Mouse (Mus musculus) hindbrain, embryonic 12.5 days (tissue): ENCODE data around the gene Nav1. TPM values are rescaled to one million over a fixed set of nuclear protein-coding genes. Genes with fewer than 3 reads are reported as not detected.

Source experiments
- ATAC-seq: fragments of 200-750 bp; cut with Nextera tagmentation; 2 replicates; pipeline ENCODE4 v1.8.0; 2017; ENCODE audit warnings: moderate TSS enrichment; ENCODE audit not compliant: low FRiP score
- H3K27ac ChIP-seq: fragments of 300-500 bp; sonication (generic); 2 replicates; pipeline ENCODE4 v1.5.1; 2016; ENCODE audit warnings: mild to moderate bottlenecking
- H3K27me3 ChIP-seq: fragments of 300-500 bp; sonication (generic); 2 replicates; pipeline ENCODE4 v1.6.1; 2016; ENCODE audit warnings: mild to moderate bottlenecking
- H3K36me3 ChIP-seq: fragments of 300-500 bp; sonication (generic); 2 replicates; pipeline ENCODE4 v1.6.1; 2016; ENCODE audit warnings: mild to moderate bottlenecking
- H3K4me1 ChIP-seq: fragments of 300-500 bp; sonication (generic); 2 replicates; pipeline ENCODE4 v1.6.1; 2016
- H3K4me2 ChIP-seq: fragments of 300-500 bp; sonication (generic); replicated peaks from 2 replicates; pipeline ENCODE4 v1.6.1; 2016; ENCODE audit warnings: mild to moderate bottlenecking
- H3K4me3 ChIP-seq: fragments of 300-500 bp; sonication (generic); 2 replicates; pipeline ENCODE4 v1.5.1; 2016; ENCODE audit warnings: mild to moderate bottlenecking
- H3K9ac ChIP-seq: fragments of 300-500 bp; sonication (generic); 2 replicates; pipeline ENCODE4 v1.6.1; 2016; ENCODE audit warnings: mild to moderate bottlenecking, moderate library complexity
- H3K9me3 ChIP-seq: fragments of 300-500 bp; sonication (generic); replicated peaks from 2 replicates; pipeline ENCODE4 v1.6.1; 2016; ENCODE audit warnings: mild to moderate bottlenecking
- WGBS: fragments of 180-500 bp; shearing (Covaris S2); methylation state at CpG from one replicate; pipeline ENCODE4 v1.1.7; 2016; 5-methylcytosine and 5-hydroxymethylcytosine counted together
- polyA plus RNA-seq: library from polyadenylated mRNA; unstranded; fragments of >200 nt; fragmentation: Nextera tagmentation; extraction: Ambion mirVana; gene quantifications from 2 replicates; pipeline ENCODE4 v1.2.1, GENCODE M21; 2016

Gene Nav1
- polyA plus RNA-seq, 1 experiment from 2014 or later = 35.9 TPM

- H3K27ac ChIP-seq = no peak overlapping the region
- H3K4me3 ChIP-seq = no peak overlapping the region
- H3K4me1 ChIP-seq = no peaks in the 10 kb centered on the region
- no peak overlapping the region for H3K4me2 ChIP-seq
- no peak for ATAC-seq
- H3K9ac ChIP-seq = no peak overlapping the region
- 0 out of 2 replicates have a peak, but pooled peaks cover 5% of the 10 kb centered on the region for H3K9me3 ChIP-seq
- peaks cover 8% of the 10 kb centered on the region; the same call in 1 of the 2 replicates for H3K36me3 ChIP-seq
- WGBS = 87% methylated on average over 9 of the region's 9 CpGs
- H3K27me3 ChIP-seq = no peaks in the 10 kb centered on the region
Observed at GRCm38 (mm10) chr1:135481656-135482055, 125.4 kb downstream of the Nav1 start.

DNA sequence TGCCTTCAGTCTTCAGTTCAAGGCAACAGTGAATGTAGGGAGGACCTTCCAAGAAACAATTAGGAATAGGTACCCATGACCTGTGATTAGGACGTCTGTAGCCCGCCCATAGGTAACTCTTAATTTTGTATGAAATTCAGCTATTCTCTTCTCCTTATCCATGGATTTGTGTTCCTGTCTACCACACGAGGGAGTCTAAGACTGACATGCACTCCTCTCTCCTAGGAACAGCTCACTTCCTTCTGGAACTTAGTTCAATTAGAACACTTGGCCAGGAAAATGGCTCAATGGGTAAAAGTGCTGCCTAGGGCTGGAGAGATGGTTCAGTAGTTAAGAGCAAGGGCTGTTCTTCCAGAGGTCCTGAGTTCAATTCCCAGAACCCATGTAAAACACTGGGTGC is 126.3 kb downstream of the Nav1 start:
- Histone ChIP-seq H3K27ac (no peak overlapping the region), H3K9me3 (0 out of 2 replicates have a peak, but pooled peaks cover 5% of the 10 kb centered on the region), H3K36me3 (peaks cover 8% of the 10 kb centered on the region; the same call in 1 of the 2 replicates), H3K4me3 (no peak overlapping the region), H3K4me1 (peaks cover 4% of the 10 kb centered on the region; the same call in 1 of the 2 replicates), H3K4me2 (no peak overlapping the region), H3K27me3 (no peaks in the 10 kb centered on the region), H3K9ac (no peak overlapping the region)
- 88% methylated on average over 3 of the region's 3 CpGs for WGBS
- no peak for ATAC-seq

DNA sequence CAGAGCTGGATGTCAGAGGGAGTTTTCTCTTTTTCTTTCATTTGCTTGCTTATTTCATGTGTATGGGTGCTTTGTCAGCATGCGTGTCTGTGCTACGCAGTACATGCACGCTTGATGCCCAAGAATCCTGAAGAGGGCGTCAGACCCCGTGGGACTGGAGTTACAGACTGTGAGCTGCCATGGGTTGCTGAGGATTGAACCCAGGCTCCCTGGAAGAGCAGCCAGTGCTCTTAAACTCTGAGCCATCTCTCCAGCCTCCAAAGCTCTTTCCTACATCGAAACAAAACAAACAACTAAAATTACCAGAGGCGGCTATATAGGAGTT is 131.6 kb downstream of the Nav1 start:
- Histone ChIP-seq H3K9me3 (no peaks in the 10 kb centered on the region), H3K27ac (peak overlapping the region; percentile 24), H3K36me3 (peaks cover 23% of the 10 kb centered on the region), H3K27me3 (no peaks in the 10 kb centered on the region), H3K9ac (no peak overlapping the region; the same call in 1 of the 2 replicates), H3K4me3 (no peak overlapping the region), H3K4me2 (no peak overlapping the region), H3K4me1 (peaks cover 10% of the 10 kb centered on the region)
- ATAC-seq = no peak
- 83% methylated on average over 7 of the region's 7 CpGs for WGBS

DNA sequence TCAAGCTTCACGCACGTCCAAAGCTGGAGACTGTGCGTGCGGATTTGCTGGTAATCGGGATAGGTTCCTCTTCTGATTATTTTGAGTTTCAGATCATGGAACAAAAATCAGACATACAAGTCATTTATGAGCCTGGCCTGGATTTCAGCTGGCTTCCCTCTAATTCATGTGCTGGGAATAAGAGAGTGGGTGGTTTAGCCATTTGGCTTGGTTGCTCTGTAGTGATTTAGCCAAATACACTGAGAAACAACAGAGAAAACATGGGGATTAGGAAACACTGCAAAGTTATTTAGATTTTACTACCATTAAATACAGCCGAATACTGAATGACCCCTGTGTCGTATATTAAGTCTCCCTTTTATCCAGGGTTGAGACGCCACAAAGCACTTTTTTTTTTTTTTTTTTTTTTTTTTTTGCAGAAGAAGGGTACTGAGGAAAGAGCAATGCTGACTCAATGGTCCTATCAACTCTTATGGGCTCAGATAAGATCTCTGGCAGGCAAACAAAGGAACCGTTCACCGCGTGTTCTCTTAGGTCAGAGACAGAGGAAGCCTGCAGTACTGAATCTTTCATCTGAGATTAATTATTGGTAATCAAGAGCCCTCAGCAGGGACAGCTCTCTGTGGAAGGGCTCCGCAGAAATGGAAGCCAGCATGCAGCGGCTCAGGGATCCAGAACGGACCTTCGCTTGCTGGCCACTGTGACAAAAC is 132.1 kb downstream of the Nav1 start:
- WGBS = 64% methylated on average over 15 of the region's 15 CpGs
- ATAC-seq = no peak
- Histone ChIP-seq H3K9me3 (no peaks in the 10 kb centered on the region), H3K4me2 (no peak overlapping the region), H3K4me3 (no peak overlapping the region), H3K27me3 (no peaks in the 10 kb centered on the region), H3K36me3 (peaks cover 28% of the 10 kb centered on the region), H3K27ac (peak overlapping the region; percentile 24), H3K9ac (no peak overlapping the region; the same call in 1 of the 2 replicates), H3K4me1 (peaks cover 10% of the 10 kb centered on the region)

DNA sequence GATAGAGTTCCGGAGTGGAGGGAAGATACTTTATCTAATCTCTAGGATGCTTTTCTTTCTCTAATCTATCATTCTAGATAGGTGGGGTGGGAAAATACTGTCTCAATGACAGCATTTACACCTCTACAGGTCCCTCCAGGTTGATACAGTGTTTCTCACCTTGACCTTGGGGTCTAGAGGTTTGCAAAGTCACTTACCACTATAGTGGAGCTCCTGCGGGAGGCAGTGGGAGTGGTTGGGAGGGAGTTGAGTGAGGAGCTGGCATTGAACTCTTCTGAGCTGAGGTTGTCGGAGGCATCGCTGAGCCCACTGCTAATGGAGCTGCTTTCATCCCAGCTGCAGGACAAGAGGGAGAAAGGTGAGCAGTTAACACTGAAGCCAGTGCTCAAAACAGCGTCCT is 134.6 kb downstream of the Nav1 start:
- no peaks in the 10 kb centered on the region for H3K9me3 ChIP-seq
- H3K4me1 ChIP-seq = peaks cover 10% of the 10 kb centered on the region
- H3K4me3 ChIP-seq = no peak overlapping the region
- no peak overlapping the region for H3K9ac ChIP-seq
- ATAC-seq = no peak
- H3K4me2 ChIP-seq = no peak overlapping the region
- 85% methylated on average over 5 of the region's 5 CpGs for WGBS
- H3K27me3 ChIP-seq = no peaks in the 10 kb centered on the region
- H3K36me3 ChIP-seq = peaks cover 49% of the 10 kb centered on the region
- H3K27ac ChIP-seq = no peak overlapping the region

GRCm38 (mm10) chr1:135471742-135472141 is 135.4 kb downstream of the Nav1 start:
- H3K4me1 ChIP-seq = peaks cover 10% of the 10 kb centered on the region
- H3K36me3 ChIP-seq = peaks cover 57% of the 10 kb centered on the region
- no peaks in the 10 kb centered on the region for H3K27me3 ChIP-seq
- no peak overlapping the region for H3K27ac ChIP-seq
- no peaks in the 10 kb centered on the region for H3K9me3 ChIP-seq
- no peak overlapping the region for H3K9ac ChIP-seq
- no peak overlapping the region for H3K4me3 ChIP-seq
- 88% methylated on average over 5 of the region's 5 CpGs for WGBS
- ATAC-seq = no peak
- H3K4me2 ChIP-seq = no peak overlapping the region

GRCm38 (mm10) chr1:135470546-135470945 is 136.5 kb downstream of the Nav1 start:
- H3K27me3 ChIP-seq = no peaks in the 10 kb centered on the region
- ATAC-seq = no peak
- no peak overlapping the region for H3K4me2 ChIP-seq
- peaks cover 4% of the 10 kb centered on the region for H3K4me1 ChIP-seq
- no peaks in the 10 kb centered on the region for H3K9me3 ChIP-seq
- peaks cover 69% of the 10 kb centered on the region for H3K36me3 ChIP-seq
- WGBS = 94% methylated on average over 13 of the region's 13 CpGs
- no peak overlapping the region for H3K27ac ChIP-seq
- H3K9ac ChIP-seq = no peak overlapping the region
- H3K4me3 ChIP-seq = no peak overlapping the region

DNA sequence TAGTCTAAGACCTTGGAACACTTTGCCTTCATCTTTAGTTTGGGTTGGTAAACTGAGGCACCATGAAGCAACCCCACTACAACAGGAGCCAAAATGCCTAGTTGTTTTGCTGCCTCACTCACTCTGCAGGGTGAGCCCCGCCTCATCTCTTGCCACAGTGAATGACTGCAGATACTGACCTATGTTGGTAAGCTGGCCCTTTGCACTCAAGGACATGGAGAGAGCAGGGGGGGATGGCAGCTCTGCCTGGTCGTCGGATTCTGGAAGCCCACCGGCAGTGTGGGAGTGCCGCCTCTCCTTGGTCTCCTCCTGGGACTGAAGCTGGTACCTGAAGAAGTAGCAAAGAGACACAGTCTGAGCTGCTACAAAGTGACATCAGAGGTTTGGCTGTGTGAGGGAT is 139.6 kb downstream of the Nav1 start:
- H3K9me3 ChIP-seq = no peaks in the 10 kb centered on the region
- H3K4me1 ChIP-seq = no peaks in the 10 kb centered on the region
- H3K9ac ChIP-seq = no peak overlapping the region
- no peak overlapping the region for H3K4me3 ChIP-seq
- ATAC-seq = no peak
- no peaks in the 10 kb centered on the region for H3K27me3 ChIP-seq
- peaks cover 95% of the 10 kb centered on the region for H3K36me3 ChIP-seq
- H3K27ac ChIP-seq = no peak overlapping the region
- WGBS = 95% methylated on average over 5 of the region's 5 CpGs
- H3K4me2 ChIP-seq = no peak overlapping the region

DNA sequence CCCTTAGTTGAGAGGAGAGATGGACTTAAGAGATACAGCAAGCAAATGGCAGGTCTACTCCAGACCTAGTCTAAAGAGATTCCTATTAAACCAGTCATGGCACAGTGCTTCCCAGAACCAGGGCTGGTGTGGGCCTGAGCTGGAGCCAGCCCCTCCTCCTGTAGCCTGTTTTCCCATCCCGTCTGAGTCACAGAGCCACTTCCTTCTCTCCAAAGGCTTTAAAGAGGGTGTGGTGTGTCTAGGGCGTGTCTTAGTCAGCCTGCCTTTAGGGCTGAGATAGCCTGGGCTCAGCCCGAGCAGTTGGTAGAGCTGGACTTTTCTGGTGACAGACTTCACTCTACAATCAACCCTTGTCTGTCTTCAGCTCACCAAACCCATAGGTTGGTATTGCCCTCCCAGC is 140.2 kb downstream of the Nav1 start:
- Histone ChIP-seq H3K4me1 (no peaks in the 10 kb centered on the region), H3K4me3 (no peak overlapping the region), H3K27me3 (no peaks in the 10 kb centered on the region), H3K9ac (no peak overlapping the region), H3K36me3 (peaks cover 91% of the 10 kb centered on the region), H3K4me2 (no peak overlapping the region), H3K27ac (no peak overlapping the region), H3K9me3 (no peaks in the 10 kb centered on the region)
- WGBS = 78% methylated on average over 3 of the region's 3 CpGs
- ATAC-seq = no peak

- Histone ChIP-seq H3K4me3 (no peak overlapping the region), H3K36me3 (peaks cover 83% of the 10 kb centered on the region), H3K4me2 (no peak overlapping the region), H3K27me3 (no peaks in the 10 kb centered on the region), H3K9me3 (no peaks in the 10 kb centered on the region), H3K27ac (no peak overlapping the region), H3K9ac (no peak overlapping the region), H3K4me1 (no peaks in the 10 kb centered on the region)
- 89% methylated on average over 19 of the region's 19 CpGs for WGBS
- no peak for ATAC-seq
Observed at GRCm38 (mm10) chr1:135465734-135466133, 141.4 kb downstream of the Nav1 start.

GRCm38 (mm10) chr1:135462736-135463135 is 144.4 kb downstream of the Nav1 start:
- H3K27ac ChIP-seq = no peak overlapping the region
- no peaks in the 10 kb centered on the region for H3K9me3 ChIP-seq
- H3K27me3 ChIP-seq = no peaks in the 10 kb centered on the region
- no peak overlapping the region for H3K4me2 ChIP-seq
- no peaks in the 10 kb centered on the region for H3K4me1 ChIP-seq
- H3K4me3 ChIP-seq = no peak overlapping the region
- WGBS = 78% methylated on average over 8 of the region's 8 CpGs
- H3K36me3 ChIP-seq = peaks cover 86% of the 10 kb centered on the region
- H3K9ac ChIP-seq = no peak overlapping the region
- ATAC-seq = no peak

GRCm38 (mm10) chr1:135462304-135462703 is 144.8 kb downstream of the Nav1 start:
- Histone ChIP-seq H3K27me3 (no peaks in the 10 kb centered on the region), H3K36me3 (peaks cover 84% of the 10 kb centered on the region), H3K9ac (no peak overlapping the region), H3K4me3 (no peak overlapping the region), H3K9me3 (no peaks in the 10 kb centered on the region), H3K27ac (no peak overlapping the region), H3K4me1 (no peaks in the 10 kb centered on the region), H3K4me2 (no peak overlapping the region)
- WGBS = 76% methylated on average over 4 of the region's 4 CpGs
- no peak for ATAC-seq

- ATAC-seq = 0 out of 2 replicates have a peak, but pooled peaks have one; percentile 11
- Histone ChIP-seq H3K9ac (no peak overlapping the region), H3K4me1 (no peaks in the 10 kb centered on the region), H3K4me2 (no peak overlapping the region), H3K27ac (no peak overlapping the region), H3K4me3 (no peak overlapping the region), H3K36me3 (peaks cover 84% of the 10 kb centered on the region), H3K9me3 (no peaks in the 10 kb centered on the region), H3K27me3 (no peaks in the 10 kb centered on the region)
- WGBS = 87% methylated on average over 3 of the region's 3 CpGs
Observed at GRCm38 (mm10) chr1:135461097-135461730, 145.9 kb downstream of the Nav1 start.
